Mouse (Mus musculus): Measurements from ENCODE around the gene Gkn2.

The Gkn2 gene

DNA sequence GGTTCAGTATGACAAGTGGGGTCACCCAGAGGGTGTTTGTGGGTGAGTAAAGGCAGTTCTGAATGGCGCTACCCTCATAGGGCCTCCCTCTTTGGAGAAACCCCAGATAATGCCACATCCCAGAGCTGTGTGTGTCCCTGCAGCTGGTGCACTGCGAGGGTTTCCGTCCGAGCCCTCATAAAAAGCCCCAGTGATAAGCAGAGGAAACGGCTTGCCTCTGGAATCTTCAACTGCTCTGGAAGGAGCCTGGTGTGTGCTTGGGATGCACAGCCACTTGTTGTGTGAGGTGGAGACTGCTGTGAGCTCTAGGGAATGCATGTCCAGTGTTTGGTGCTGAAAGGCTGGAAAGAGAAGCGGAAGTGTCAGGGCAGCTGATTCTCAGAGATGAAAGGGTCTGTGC, 28.3 kb downstream of the Gkn2 start:
- DNase-seq = no peak

DNA sequence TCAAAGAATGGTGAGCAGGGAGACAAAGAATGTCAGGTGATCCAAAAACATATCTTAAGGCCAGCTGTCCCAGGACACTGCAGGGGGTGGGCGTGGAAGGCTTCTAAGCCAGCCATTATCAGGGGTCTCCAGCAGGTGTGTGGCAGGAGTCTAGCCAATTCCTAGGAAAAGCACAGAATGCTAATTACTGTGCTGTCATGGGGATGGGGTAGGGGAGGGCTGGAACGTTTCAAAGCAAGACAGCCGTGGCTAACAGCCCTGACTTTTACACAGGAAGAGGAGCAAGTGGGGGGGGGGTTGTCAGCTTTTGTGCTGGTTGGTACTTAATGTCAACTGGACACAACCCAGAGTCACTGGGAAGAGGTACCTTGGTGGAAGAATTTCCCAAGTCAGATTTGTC, 38.9 kb downstream of the Gkn2 start:
- no peak for DNase-seq

DNA sequence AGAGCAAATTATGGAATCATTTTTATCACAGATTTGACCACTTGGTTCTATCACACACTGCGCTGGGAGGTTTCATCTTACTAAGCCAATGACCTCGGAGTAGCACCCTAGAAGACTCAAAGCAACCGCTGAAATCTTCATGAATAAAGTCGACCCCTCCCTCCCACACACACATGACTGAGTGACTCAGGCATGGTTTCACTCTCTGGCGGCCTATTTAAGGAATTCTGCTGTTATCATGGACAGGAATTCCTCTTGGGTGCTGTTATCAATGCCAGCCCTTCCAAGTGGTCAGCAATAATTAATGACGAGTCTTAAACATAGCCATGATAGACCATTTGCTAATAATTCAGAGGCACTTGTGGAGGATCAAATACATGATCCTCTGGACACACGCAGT, 49.1 kb downstream of the Gkn2 start:
- no peak for DNase-seq

DNA sequence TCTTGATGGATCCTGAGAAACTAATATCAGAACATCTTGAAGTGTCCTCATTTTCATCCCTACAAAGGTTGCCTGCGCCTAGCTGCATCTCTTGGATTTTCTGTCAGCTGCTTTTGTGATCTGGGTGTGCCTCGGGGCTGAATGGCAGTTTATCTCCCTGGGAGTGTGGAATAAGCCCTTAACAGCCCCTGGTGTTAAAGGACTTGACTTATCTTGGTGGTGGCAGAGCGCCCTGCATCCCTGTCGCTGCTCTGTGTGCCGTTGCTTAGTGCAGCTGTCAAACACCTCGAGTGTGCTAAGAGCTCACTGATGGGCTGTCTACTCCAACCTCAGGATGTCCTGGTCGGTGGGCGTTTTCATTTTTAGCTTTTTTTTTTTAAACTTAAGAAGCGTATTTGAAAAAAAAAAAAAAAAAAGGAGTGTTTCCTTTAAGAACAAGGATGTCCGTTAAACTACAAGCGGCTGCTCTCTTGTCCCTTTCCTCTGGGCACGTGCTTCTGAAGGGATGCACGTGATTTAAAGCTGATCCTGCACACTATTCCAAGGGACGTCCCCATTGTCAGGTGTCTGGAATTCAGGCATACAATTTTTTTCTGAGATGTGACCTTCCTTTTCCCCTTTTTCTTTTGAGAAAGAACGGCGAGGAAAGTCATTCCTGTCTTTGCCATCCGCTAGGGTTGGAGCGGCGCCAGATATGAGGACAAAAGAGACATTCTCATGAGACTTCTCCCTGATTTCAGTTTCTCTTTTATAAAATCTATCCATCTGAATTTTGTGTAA, 51.1 kb downstream of the Gkn2 start:
- no peak for DNase-seq

DNA sequence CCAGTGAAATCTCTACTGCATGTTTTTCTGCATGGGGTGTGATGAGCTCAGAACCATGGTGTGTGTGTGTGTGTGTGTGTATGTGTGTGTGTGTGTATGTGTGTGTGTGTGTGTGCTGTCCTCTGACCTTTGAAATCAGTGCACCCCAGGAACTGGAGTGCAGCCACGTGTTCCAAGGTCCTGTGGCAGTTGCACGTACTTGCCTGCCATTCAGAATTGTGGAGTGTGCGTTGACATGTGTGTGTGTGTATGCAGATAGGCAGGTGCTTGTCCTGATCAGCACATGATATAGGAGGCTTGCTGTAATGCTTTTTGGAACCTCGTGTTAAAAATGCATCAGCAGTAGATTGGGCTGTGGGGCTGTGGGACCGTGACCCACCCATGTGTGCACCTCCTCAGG, 53.8 kb downstream of the Gkn2 start:
- no peak for DNase-seq

DNA sequence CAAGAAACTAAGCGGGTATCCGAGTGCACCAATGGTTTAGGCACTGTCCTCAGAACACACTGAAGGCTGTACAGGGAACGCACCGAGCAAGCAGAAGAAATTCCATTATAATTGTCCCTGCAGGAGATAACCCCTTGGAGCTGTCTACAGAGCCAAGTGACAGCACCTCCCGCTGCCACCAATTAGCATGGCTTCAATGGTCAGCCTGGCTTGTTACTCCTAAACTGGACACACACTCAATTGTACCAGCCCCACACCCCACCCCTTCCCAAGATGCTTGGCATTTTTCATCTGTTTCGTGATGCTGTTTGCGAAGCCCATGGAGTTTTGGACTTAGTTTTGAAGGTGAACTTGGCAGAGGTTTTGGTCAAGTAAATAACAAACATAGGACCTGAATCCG, 54.5 kb downstream of the Gkn2 start:
- no peak for DNase-seq

DNA sequence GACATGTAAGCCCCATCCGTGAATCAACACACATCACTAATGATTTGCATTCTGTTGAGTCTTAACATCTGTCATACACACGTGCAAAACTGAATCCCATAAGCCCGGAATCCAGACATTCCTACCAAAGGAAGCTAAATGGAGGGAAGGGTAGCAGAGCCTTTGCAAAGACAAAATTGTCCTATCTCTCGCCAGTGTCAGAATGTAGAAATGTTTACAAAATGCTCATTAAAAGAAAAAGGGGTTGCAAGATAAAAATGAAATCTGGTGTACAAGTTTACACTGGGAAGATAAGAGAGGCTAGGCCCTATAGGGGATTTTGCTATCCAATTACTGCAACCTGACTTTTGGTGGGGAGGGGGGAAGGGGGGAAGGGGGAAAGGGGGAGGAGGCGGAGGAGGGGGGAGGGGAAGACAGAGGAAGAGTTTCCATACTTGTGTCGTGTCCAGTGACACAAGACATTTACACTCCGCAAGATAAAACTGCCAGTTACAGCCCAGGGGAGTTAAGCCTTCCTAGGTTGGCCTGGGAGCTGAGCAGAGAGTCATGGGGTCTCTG, 55.4 kb downstream of the Gkn2 start, which contains the start of gene Bmp10:
Bmp10 (plus strand) TSS at position 508 of the 558 bp plus-strand sequence.
- no peak for DNase-seq

All from cerebellum, adult 9-11 months (tissue).